ENCODE assay signal across 31 mouse cellular contexts in the genomic region with DNA sequence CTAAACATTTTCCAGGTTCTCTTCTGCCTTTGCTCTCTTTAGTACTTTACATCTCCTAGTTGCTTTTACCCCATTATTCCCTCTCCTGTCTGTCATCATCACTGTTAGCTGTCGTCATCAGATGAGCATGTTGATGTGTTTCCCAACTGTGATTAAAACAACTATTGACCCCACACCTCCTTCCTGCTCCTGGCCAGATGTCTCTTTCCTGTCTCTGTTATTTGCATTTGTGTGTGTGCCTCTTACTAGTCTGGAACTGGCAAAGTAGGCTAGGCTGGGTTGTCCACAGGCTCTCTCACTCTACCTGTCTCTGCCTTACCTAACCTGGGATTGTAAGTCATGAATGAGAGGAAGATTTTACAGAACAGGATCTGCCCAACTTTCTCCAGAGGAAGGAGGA. TPM values are rescaled to one million over a fixed set of nuclear protein-coding genes. Genes with fewer than 3 reads are reported as not detected.
DNase-seq lines count a peak whose midpoint lies in the region; ATAC-seq and TF ChIP-seq lines count a peak whose summit lies in the region.
"Had no signal": no experiment of that assay in that cellular context is flagged by ENCODE, and none has a peak within 500 bp of the region (broad histone marks: within the 10 kb centered on the region; RNA-seq: fewer than 3 reads in every experiment).

No protein-coding gene starts in this region.

- H3K9me3 ChIP-seq in forebrain, embryonic 14.5 days (replicated peaks; ENCODE audit: control insufficient read depth, low read length), result no peaks in the 10 kb centered on the region
- H3K9me3 ChIP-seq in forebrain, embryonic 11.5 days (ENCODE audit: control insufficient read depth, low read length), result no peaks in the 10 kb centered on the region
- no peaks in the 10 kb centered on the region for H3K9me3 ChIP-seq in hindbrain, embryonic 14.5 days (ENCODE audit: control insufficient read depth, low read length)
- H3K9me3 ChIP-seq in hindbrain, embryonic 16.5 days (ENCODE audit: control insufficient read depth, low read length), result no peaks in the 10 kb centered on the region
- H3K9me3 ChIP-seq in midbrain, postnatal 0 days (ENCODE audit: low read length), result no peaks in the 10 kb centered on the region
- no peaks in the 10 kb centered on the region for H3K9me3 ChIP-seq in midbrain, embryonic 13.5 days
- H3K9me3 ChIP-seq: embryonic facial prominence, embryonic 13.5 days; intestine, embryonic 15.5 days; neural tube, embryonic 12.5 days had no signal

- DNase-seq in forebrain, embryonic 14.5 days (ENCODE audit: low spot score), result no peak
- no peak for DNase-seq in forebrain, embryonic 11.5 days (ENCODE audit: low spot score)
- no peak for DNase-seq in hindbrain, embryonic 14.5 days (ENCODE audit: low spot score)
- no peak for DNase-seq in midbrain, postnatal 0 days (ENCODE audit: low spot score)
- DNase-seq: adrenal gland, postnatal 10 days; cerebellum, adult 9-10 months; gastrocnemius, postnatal 10 days; heart, postnatal 36 days; kidney, adult 2 months; kidney, postnatal 36 days; left cerebral cortex, postnatal 4 days; liver; lung, adult 2 months; lung, postnatal 10 days; thymus, adult 2 months; thymus, postnatal 36 days had no signal

- no peak overlapping the region for H3K4me2 ChIP-seq in forebrain, embryonic 14.5 days (ENCODE audit: low read length)
- no peak overlapping the region for H3K4me2 ChIP-seq in forebrain, embryonic 11.5 days (ENCODE audit: low read depth, low read length, severe bottlenecking)
- H3K4me2 ChIP-seq in hindbrain, embryonic 14.5 days (replicated peaks), result no peak overlapping the region
- H3K4me2 ChIP-seq in hindbrain, embryonic 16.5 days (ENCODE audit: low read length), result no peak overlapping the region
- H3K4me2 ChIP-seq in midbrain, postnatal 0 days (ENCODE audit: low read depth, low read length, poor library complexity, severe bottlenecking), result no peak overlapping the region
- H3K4me2 ChIP-seq in midbrain, embryonic 13.5 days (replicated peaks), result no peak overlapping the region
- H3K4me2 ChIP-seq: embryonic facial prominence, embryonic 13.5 days; heart, embryonic 11.5 days; intestine, embryonic 15.5 days; midbrain, embryonic 11.5 days; neural tube, embryonic 12.5 days had no signal

- H3K36me3 ChIP-seq in forebrain, embryonic 14.5 days (ENCODE audit: control insufficient read depth, insufficient read depth, low read length), result no peaks in the 10 kb centered on the region
- no peaks in the 10 kb centered on the region for H3K36me3 ChIP-seq in forebrain, embryonic 11.5 days (ENCODE audit: control insufficient read depth, insufficient read depth, low read length)
- no peaks in the 10 kb centered on the region for H3K36me3 ChIP-seq in hindbrain, embryonic 14.5 days (replicated peaks; ENCODE audit: control insufficient read depth, insufficient read depth)
- H3K36me3 ChIP-seq in hindbrain, embryonic 16.5 days (ENCODE audit: control insufficient read depth, insufficient read depth, low read length), result no peaks in the 10 kb centered on the region
- H3K36me3 ChIP-seq in midbrain, postnatal 0 days (ENCODE audit: insufficient read depth, low read length), result no peaks in the 10 kb centered on the region
- no peaks in the 10 kb centered on the region for H3K36me3 ChIP-seq in midbrain, embryonic 13.5 days
- H3K36me3 ChIP-seq: embryonic facial prominence, embryonic 13.5 days; intestine, embryonic 15.5 days; neural tube, embryonic 12.5 days had no signal

- no peak overlapping the region for H3K4me3 ChIP-seq in forebrain, embryonic 14.5 days (ENCODE audit: low read depth, low read length)
- no peak overlapping the region for H3K4me3 ChIP-seq in forebrain, embryonic 11.5 days (ENCODE audit: low read depth, low read length)
- H3K4me3 ChIP-seq in hindbrain, embryonic 14.5 days (replicated peaks; ENCODE audit: low read length), result no peak overlapping the region
- H3K4me3 ChIP-seq in hindbrain, embryonic 16.5 days (ENCODE audit: low read length), result no peak overlapping the region
- no peak overlapping the region for H3K4me3 ChIP-seq in midbrain, postnatal 0 days (ENCODE audit: low read depth, low read length)
- no peak overlapping the region for H3K4me3 ChIP-seq in midbrain, embryonic 13.5 days (replicated peaks)
- H3K4me3 ChIP-seq: embryonic facial prominence, embryonic 13.5 days; intestine, embryonic 15.5 days; neural tube, embryonic 12.5 days had no signal

- no peak; the same call in 1 of the 2 replicates for ATAC-seq in forebrain, embryonic 14.5 days
- no peak for ATAC-seq in forebrain, embryonic 11.5 days (replicated peaks; ENCODE audit: low FRiP score)
- no peak for ATAC-seq in hindbrain, embryonic 14.5 days (ENCODE audit: low FRiP score)
- ATAC-seq in hindbrain, embryonic 16.5 days, result no peak
- ATAC-seq in midbrain, postnatal 0 days (ENCODE audit: low FRiP score), result no peak
- no peak for ATAC-seq in midbrain, embryonic 13.5 days
- ATAC-seq in megakaryocyte progenitor cell, adult 5-6 weeks (replicated peaks; ENCODE audit: poor library complexity), result no peak
- ATAC-seq: intestine, embryonic 15.5 days; Patski had no signal

- peak overlapping the region; percentile 28; the same call in 1 of the 2 replicates for H3K27ac ChIP-seq in forebrain, embryonic 14.5 days (ENCODE audit: low read depth, low read length)
- no peak overlapping the region for H3K27ac ChIP-seq in forebrain, embryonic 11.5 days (ENCODE audit: low read depth, low read length)
- H3K27ac ChIP-seq in hindbrain, embryonic 14.5 days, result peak overlapping the region; percentile 36; the same call in 1 of the 2 replicates
- no peak overlapping the region for H3K27ac ChIP-seq in hindbrain, embryonic 16.5 days (ENCODE audit: low read depth, low read length)
- H3K27ac ChIP-seq in midbrain, postnatal 0 days (ENCODE audit: low read depth, low read length), result peak overlapping the region; percentile 32; the same call in 1 of the 2 replicates
- H3K27ac ChIP-seq in midbrain, embryonic 13.5 days, result no peak overlapping the region
- H3K27ac ChIP-seq: embryonic facial prominence, embryonic 13.5 days; hindbrain, postnatal 0 days; intestine, embryonic 15.5 days; liver, embryonic 14.5 days; macrophage; neural tube, embryonic 12.5 days had no signal

- H3K27me3 ChIP-seq in forebrain, embryonic 14.5 days (replicated peaks; ENCODE audit: control insufficient read depth, insufficient read depth, low read length), result no peaks in the 10 kb centered on the region
- H3K27me3 ChIP-seq in forebrain, embryonic 11.5 days (ENCODE audit: control insufficient read depth, insufficient read depth, low read length), result no peaks in the 10 kb centered on the region
- H3K27me3 ChIP-seq in hindbrain, embryonic 14.5 days (ENCODE audit: control insufficient read depth, insufficient read depth, low read length), result no peaks in the 10 kb centered on the region
- no peaks in the 10 kb centered on the region for H3K27me3 ChIP-seq in hindbrain, embryonic 16.5 days (replicated peaks; ENCODE audit: control insufficient read depth, insufficient read depth, low read length)
- no peaks in the 10 kb centered on the region for H3K27me3 ChIP-seq in midbrain, postnatal 0 days (ENCODE audit: insufficient read depth, low read length)
- H3K27me3 ChIP-seq in midbrain, embryonic 13.5 days, result no peaks in the 10 kb centered on the region
- H3K27me3 ChIP-seq: embryonic facial prominence, embryonic 13.5 days; intestine, embryonic 15.5 days; neural tube, embryonic 12.5 days had no signal

- H3K9ac ChIP-seq in forebrain, embryonic 14.5 days (ENCODE audit: low read length), result no peak overlapping the region
- no peak overlapping the region for H3K9ac ChIP-seq in forebrain, embryonic 11.5 days (ENCODE audit: low read length)
- no peak overlapping the region for H3K9ac ChIP-seq in hindbrain, embryonic 14.5 days
- H3K9ac ChIP-seq in hindbrain, embryonic 16.5 days (ENCODE audit: low read depth, low read length), result no peak overlapping the region
- H3K9ac ChIP-seq in midbrain, postnatal 0 days (replicated peaks; ENCODE audit: low read length, poor library complexity, severe bottlenecking), result no peak overlapping the region
- H3K9ac ChIP-seq in midbrain, embryonic 13.5 days (replicated peaks), result no peak overlapping the region
- H3K9ac ChIP-seq: embryonic facial prominence, embryonic 13.5 days; intestine, embryonic 15.5 days; liver, embryonic 14.5 days; neural tube, embryonic 12.5 days had no signal

- no peak for TF ChIP-seq CTCF in midbrain, postnatal 0 days (IDR thresholded peaks at IDR 0.05)

- 0 out of 2 replicates have a peak, but pooled peaks cover 2% of the 10 kb centered on the region for H3K4me1 ChIP-seq in forebrain, embryonic 14.5 days (ENCODE audit: control insufficient read depth, insufficient read depth, low read length)
- no peaks in the 10 kb centered on the region for H3K4me1 ChIP-seq in forebrain, embryonic 11.5 days (replicated peaks; ENCODE audit: control insufficient read depth, insufficient read depth, low read length)
- peaks cover 7% of the 10 kb centered on the region; the same call in 1 of the 2 replicates for H3K4me1 ChIP-seq in hindbrain, embryonic 14.5 days (replicated peaks; ENCODE audit: control insufficient read depth, insufficient read depth, low read length)
- peaks cover 4% of the 10 kb centered on the region for H3K4me1 ChIP-seq in hindbrain, embryonic 16.5 days (ENCODE audit: control insufficient read depth, insufficient read depth, low read depth, low read length)
- no peaks in the 10 kb centered on the region for H3K4me1 ChIP-seq in midbrain, postnatal 0 days (ENCODE audit: insufficient read depth, low read length)
- H3K4me1 ChIP-seq in midbrain, embryonic 13.5 days (replicated peaks), result no peaks in the 10 kb centered on the region
- H3K4me1 ChIP-seq: embryonic facial prominence, embryonic 13.5 days; intestine, embryonic 15.5 days; neural tube, embryonic 12.5 days had no signal

- 76% methylated on average over 1 of the region's 1 CpGs for WGBS in forebrain, embryonic 14.5 days
- WGBS in forebrain, embryonic 11.5 days, result 62% methylated on average over 1 of the region's 1 CpGs
- WGBS in hindbrain, embryonic 14.5 days, result 56% methylated on average over 1 of the region's 1 CpGs
- WGBS in hindbrain, embryonic 16.5 days, result 56% methylated on average over 1 of the region's 1 CpGs
- WGBS in midbrain, postnatal 0 days, result 61% methylated on average over 1 of the region's 1 CpGs
- 56% methylated on average over 1 of the region's 1 CpGs for WGBS in midbrain, embryonic 13.5 days

RNA-seq across cellular contexts. Expression of gene Rgs13, which starts 24.6 kb away (rescaled TPM):
- polyA plus RNA-seq in forebrain, embryonic 14.5 days (2014; fragmentation: Nextera tagmentation; extraction: Ambion mirVana), result 2.3 and 2.7 TPM in 2 replicates
- 1.3 and 2.0 TPM in 2 replicates for polyA plus RNA-seq in forebrain, embryonic 11.5 days (2014; fragmentation: Nextera tagmentation; extraction: Ambion mirVana)
- polyA plus RNA-seq in hindbrain, embryonic 14.5 days (2014; fragmentation: Nextera tagmentation; extraction: Ambion mirVana), result 0.37 and 0.40 TPM in 2 replicates
- 0.71 and 0.89 TPM in 2 replicates for polyA plus RNA-seq in hindbrain, embryonic 16.5 days (2015; fragmentation: Nextera tagmentation; extraction: Ambion mirVana)
- total RNA-seq in midbrain, postnatal 0 days (2014; rRNA removed), result 0.71 TPM in 1 of 2 replicates, not detected in the other
- polyA plus RNA-seq in midbrain, postnatal 0 days (2015; fragmentation: Nextera tagmentation; extraction: Ambion mirVana), result 0.65 and 0.95 TPM in 2 replicates
- 2.4 and 3.5 TPM in 2 replicates for polyA plus RNA-seq in midbrain, embryonic 13.5 days (2015; fragmentation: Nextera tagmentation; extraction: Ambion mirVana)
- not detected in 2 replicates for total RNA-seq in megakaryocyte progenitor cell, adult 5-6 weeks (2015)
- not detected in 2 replicates for total RNA-seq in megakaryocyte progenitor cell, adult 5-6 weeks (2017)
- total RNA-seq: adrenal gland, postnatal 10 days; heart, postnatal 36 days; MEL had no signal
- polyA plus RNA-seq: gonadal fat pad, adult 2 months; heart, embryonic 11.5 days; intestine, embryonic 15.5 days; kidney, adult 2 months; kidney, embryonic 16.5 days; liver, embryonic 14.5 days; lung, adult 2 months; macrophage; Patski had no signal

Comparison
In these comparisons a context has a peak if more than half of its experiments do, and no peak if none do; other contexts are left out.
1. H3K27ac ChIP-seq: peak in forebrain, embryonic 14.5 days (single experiment), hindbrain, embryonic 14.5 days (single experiment) and midbrain, postnatal 0 days (single experiment); none in forebrain, embryonic 11.5 days (single experiment), hindbrain, embryonic 16.5 days (single experiment) and midbrain, embryonic 13.5 days (single experiment).